11 mouse cellular contexts compared by ENCODE assay signal in genomic region chr5:103780836-103781235, GRCm38 (mm10).
DNase-seq lines count a peak whose midpoint lies in the region; TF ChIP-seq lines count a peak whose summit lies in the region.
"Had no signal": no experiment of that assay in that cellular context is flagged by ENCODE, and none has a peak within 500 bp of the region (broad histone marks: within the 10 kb centered on the region; RNA-seq: fewer than 3 reads in every experiment).

No protein-coding gene starts in this region.

- H3K4me1 ChIP-seq in cerebellum, adult 2 months (ENCODE audit: control insufficient read depth, insufficient read depth, low read length), result peaks cover 6% of the 10 kb centered on the region

- intact Hi-C loops in gastrocnemius, postnatal 36 days (cut with DNase I), result loop anchor here (2.0 kb wide), 1 partner anchor 36 kb away; no protein-coding TSS in a partner anchor
- intact Hi-C loops in left cerebral cortex, postnatal 14 days (cut with DNase I), result no loop called here

- H3K27me3 ChIP-seq in cerebellum, adult 2 months (ENCODE audit: control insufficient read depth, insufficient read depth, low read length), result no peaks in the 10 kb centered on the region
- H3K27me3 ChIP-seq: CH12.LX; embryonic facial prominence, embryonic 13.5 days; liver, embryonic 12.5 days had no signal

- H3K27ac ChIP-seq in cerebellum, adult 2 months (ENCODE audit: insufficient read depth, low read length), result no peak overlapping the region
- H3K27ac ChIP-seq: embryonic facial prominence, embryonic 13.5 days; liver, embryonic 12.5 days had no signal

- TF ChIP-seq POLR2A in cerebellum, adult 2 months (IDR thresholded peaks at IDR 0.05; ENCODE audit: borderline replicate concordance, insufficient read depth, low read length), result no peak

- DNase-seq in gastrocnemius, postnatal 10 days, result peak; percentile 41
- no peak for DNase-seq in gastrocnemius, postnatal 36 days
- peak; percentile 56 to 68 for DNase-seq in left cerebral cortex, postnatal 14 days (ENCODE audit: low spot score in 2 of 2)
- no peak for DNase-seq in left cerebral cortex, adult 8-10 months (ENCODE audit: low spot score in 2 of 2)
- DNase-seq in cerebellum, adult 2 months, result peak; percentile 58 to 60
- peak; percentile 47 to 67 for DNase-seq in layer of hippocampus, postnatal 10 days (ENCODE audit: low spot score in 2 of 2)
- no peak for DNase-seq in embryo, embryonic 9.5 days (ENCODE audit: extremely low spot score)
- no peak for DNase-seq in urinary bladder, adult 2 months (ENCODE audit: low spot score)

- no peak for TF ChIP-seq CTCF in cerebellum, adult 2 months (IDR thresholded peaks at IDR 0.05; ENCODE audit: borderline replicate concordance, insufficient read depth, low read depth, low read length)

- WGBS in cerebellum, adult 2 months, result 89% methylated on average over 6 of the region's 6 CpGs

- no peak overlapping the region for H3K4me3 ChIP-seq in cerebellum, adult 2 months (replicated peaks; ENCODE audit: insufficient read depth, low read depth, low read length)
- H3K4me3 ChIP-seq: embryonic facial prominence, embryonic 13.5 days; liver, embryonic 12.5 days had no signal

Comparison
In these comparisons a context has a peak if more than half of its experiments do, and no peak if none do; other contexts are left out.
1. DNase-seq: peak in gastrocnemius, postnatal 10 days (single experiment), left cerebral cortex, postnatal 14 days (2 of 2), cerebellum, adult 2 months (2 of 2) and layer of hippocampus, postnatal 10 days (2 of 2); none in gastrocnemius, postnatal 36 days (0 of 2), left cerebral cortex, adult 8-10 months (0 of 2), embryo, embryonic 9.5 days (single experiment) and urinary bladder, adult 2 months (single experiment).